25 mouse cellular contexts compared by ENCODE assay signal in the genomic region with DNA sequence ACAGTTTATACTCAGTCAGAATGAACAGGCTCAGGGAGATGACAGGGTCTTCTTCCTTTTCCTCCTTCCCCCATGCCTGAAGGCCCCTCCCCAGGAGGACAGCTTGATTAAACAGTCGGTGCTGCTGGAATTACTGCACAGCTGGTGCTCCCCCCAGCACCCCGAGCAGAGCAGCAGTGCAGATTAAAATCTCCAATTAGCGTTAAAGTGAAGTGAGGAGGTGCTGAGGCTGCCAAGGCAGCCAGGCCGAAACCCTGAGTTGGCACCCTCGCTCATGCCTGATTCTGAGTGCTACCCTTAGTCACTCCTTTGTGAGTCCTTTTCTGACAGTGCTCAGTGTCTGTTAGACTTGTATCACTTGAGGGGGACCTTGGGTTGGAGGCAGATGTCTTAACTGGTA.
DNase-seq lines count a peak whose midpoint lies in the region; ATAC-seq lines count a peak whose summit lies in the region.
"Had no signal": no experiment of that assay in that cellular context is flagged by ENCODE, and none has a peak within 500 bp of the region (broad histone marks: within the 10 kb centered on the region; RNA-seq: fewer than 3 reads in every experiment).

No protein-coding gene starts in this region.

- peak; percentile 44 to 59 for DNase-seq in cerebellum, postnatal 10 days
- no peak for DNase-seq in cerebellum, postnatal 4 days (ENCODE audit: low spot score in 2 of 2)
- DNase-seq in left cerebral cortex, postnatal 4 days = peak; percentile 42
- no peak for DNase-seq in left cerebral cortex, adult 8-10 months (ENCODE audit: low spot score in 2 of 2)
- no peak for DNase-seq in spleen, postnatal 10 days (ENCODE audit: low spot score in 2 of 2)
- DNase-seq in adrenal gland, postnatal 14 days = no peak
- DNase-seq: adrenal gland, postnatal 25 days; cerebellum, adult 8-10 months; gastrocnemius, postnatal 10 days; heart, adult 18-20 months; layer of hippocampus, postnatal 36 days; right cerebral cortex, postnatal 14 days had no signal

- WGBS in forebrain, embryonic 12.5 days = 75% methylated on average over 5 of the region's 5 CpGs
- 48% methylated on average over 5 of the region's 5 CpGs for WGBS in hindbrain, embryonic 15.5 days

- H3K9me3 ChIP-seq in forebrain, embryonic 12.5 days = no peaks in the 10 kb centered on the region
- no peaks in the 10 kb centered on the region for H3K9me3 ChIP-seq in hindbrain, embryonic 15.5 days
- H3K9me3 ChIP-seq: embryonic facial prominence, embryonic 12.5 days; heart, embryonic 15.5 days; kidney, embryonic 15.5 days; limb, embryonic 15.5 days; liver, embryonic 15.5 days; neural tube, embryonic 12.5 days had no signal

- ATAC-seq in forebrain, embryonic 12.5 days (ENCODE audit: low FRiP score) = no peak
- ATAC-seq in hindbrain, embryonic 15.5 days (ENCODE audit: low FRiP score, low read depth) = peak; percentile 27; the same call in 1 of the 2 replicates
- ATAC-seq: CD4-positive, CD25-positive, alpha-beta regulatory T cell, adult 4 months; intestine, postnatal 0 days; lung, postnatal 0 days had no signal

- H3K9ac ChIP-seq in forebrain, embryonic 12.5 days = no peak overlapping the region
- no peak overlapping the region for H3K9ac ChIP-seq in hindbrain, embryonic 15.5 days
- H3K9ac ChIP-seq: embryonic facial prominence, embryonic 12.5 days; heart, embryonic 15.5 days; kidney, embryonic 15.5 days; limb, embryonic 15.5 days; liver, embryonic 15.5 days; neural tube, embryonic 12.5 days had no signal

- H3K4me1 ChIP-seq in forebrain, embryonic 12.5 days = no peaks in the 10 kb centered on the region; the same call in 1 of the 2 replicates
- H3K4me1 ChIP-seq in hindbrain, embryonic 15.5 days (replicated peaks) = peaks cover 25% of the 10 kb centered on the region
- H3K4me1 ChIP-seq: embryonic facial prominence, embryonic 12.5 days; kidney, embryonic 15.5 days; liver, embryonic 15.5 days had no signal

- no peak overlapping the region for H3K4me2 ChIP-seq in forebrain, embryonic 12.5 days
- H3K4me2 ChIP-seq in hindbrain, embryonic 15.5 days = no peak overlapping the region
- H3K4me2 ChIP-seq: embryonic facial prominence, embryonic 12.5 days; heart, embryonic 15.5 days; kidney, embryonic 15.5 days; limb, embryonic 15.5 days; liver, embryonic 15.5 days; neural tube, embryonic 12.5 days had no signal

- H3K27me3 ChIP-seq in forebrain, embryonic 12.5 days = no peaks in the 10 kb centered on the region
- H3K27me3 ChIP-seq in hindbrain, embryonic 15.5 days = no peaks in the 10 kb centered on the region
- H3K27me3 ChIP-seq: embryonic facial prominence, embryonic 12.5 days; heart, embryonic 15.5 days; kidney, embryonic 15.5 days; limb, embryonic 15.5 days; liver, embryonic 15.5 days; neural tube, embryonic 12.5 days had no signal

- H3K36me3 ChIP-seq in forebrain, embryonic 12.5 days (replicated peaks) = peaks cover 33% of the 10 kb centered on the region
- H3K36me3 ChIP-seq in hindbrain, embryonic 15.5 days = peaks cover 38% of the 10 kb centered on the region

- peak overlapping the region; percentile 65 for H3K27ac ChIP-seq in forebrain, embryonic 12.5 days
- peak overlapping the region; percentile 39 for H3K27ac ChIP-seq in hindbrain, embryonic 15.5 days (replicated peaks)
- H3K27ac ChIP-seq: embryonic facial prominence, embryonic 12.5 days; heart, embryonic 15.5 days; kidney, embryonic 15.5 days; limb, embryonic 15.5 days; liver, embryonic 15.5 days; neural tube, embryonic 12.5 days; stomach, postnatal 0 days had no signal

- intact Hi-C loops in left cerebral cortex, postnatal 4 days (cut with DNase I) = loop anchor here (1.0 kb wide), 1 partner anchor 79 kb away; no protein-coding TSS in a partner anchor

- H3K4me3 ChIP-seq in forebrain, embryonic 12.5 days (replicated peaks) = no peak overlapping the region
- H3K4me3 ChIP-seq in hindbrain, embryonic 15.5 days = no peak overlapping the region
- H3K4me3 ChIP-seq: embryonic facial prominence, embryonic 12.5 days; erythroblast, embryonic 14.5 days; heart, embryonic 15.5 days; kidney, embryonic 15.5 days; limb, embryonic 15.5 days; liver, embryonic 15.5 days; neural tube, embryonic 12.5 days had no signal

Comparison
In these comparisons a context has a peak if more than half of its experiments do, and no peak if none do; other contexts are left out.
1. DNase-seq: peak in cerebellum, postnatal 10 days (2 of 2) and left cerebral cortex, postnatal 4 days (single experiment); none in cerebellum, postnatal 4 days (0 of 2), left cerebral cortex, adult 8-10 months (0 of 2), spleen, postnatal 10 days (0 of 2) and adrenal gland, postnatal 14 days (single experiment).